Mouse (Mus musculus) hindbrain, embryonic 12.5 days (tissue): ENCODE measurements around the gene Ang6. TPM values are rescaled to one million over a fixed set of nuclear protein-coding genes. Genes with fewer than 3 reads are reported as not detected.
A peak's percentile ranks its signal among the peaks of the same experiment; 100 is the strongest.
"Not testable (repeated sequence)": the region's sequence is repeated elsewhere in the genome, so short reads cannot be mapped to it uniquely, and the experiment has no call there.

Experiments
- ATAC-seq: fragments of 200-750 bp; cut with Nextera tagmentation; 2 replicates; pipeline ENCODE4 v1.8.0; 2017; ENCODE audit warnings: moderate TSS enrichment; ENCODE audit not compliant: low FRiP score
- H3K27ac ChIP-seq: fragments of 300-500 bp; sonication (generic); 2 replicates; pipeline ENCODE4 v1.5.1; 2016; ENCODE audit warnings: mild to moderate bottlenecking
- H3K27me3 ChIP-seq: fragments of 300-500 bp; sonication (generic); 2 replicates; pipeline ENCODE4 v1.6.1; 2016; ENCODE audit warnings: mild to moderate bottlenecking
- H3K36me3 ChIP-seq: fragments of 300-500 bp; sonication (generic); 2 replicates; pipeline ENCODE4 v1.6.1; 2016; ENCODE audit warnings: mild to moderate bottlenecking
- H3K4me1 ChIP-seq: fragments of 300-500 bp; sonication (generic); 2 replicates; pipeline ENCODE4 v1.6.1; 2016
- H3K4me2 ChIP-seq: fragments of 300-500 bp; sonication (generic); replicated peaks from 2 replicates; pipeline ENCODE4 v1.6.1; 2016; ENCODE audit warnings: mild to moderate bottlenecking
- H3K4me3 ChIP-seq: fragments of 300-500 bp; sonication (generic); 2 replicates; pipeline ENCODE4 v1.5.1; 2016; ENCODE audit warnings: mild to moderate bottlenecking
- H3K9ac ChIP-seq: fragments of 300-500 bp; sonication (generic); 2 replicates; pipeline ENCODE4 v1.6.1; 2016; ENCODE audit warnings: mild to moderate bottlenecking, moderate library complexity
- H3K9me3 ChIP-seq: fragments of 300-500 bp; sonication (generic); replicated peaks from 2 replicates; pipeline ENCODE4 v1.6.1; 2016; ENCODE audit warnings: mild to moderate bottlenecking
- WGBS: fragments of 180-500 bp; shearing (Covaris S2); methylation state at CpG from one replicate; pipeline ENCODE4 v1.1.7; 2016; 5-methylcytosine and 5-hydroxymethylcytosine counted together
- polyA plus RNA-seq: library from polyadenylated mRNA; unstranded; fragments of >200 nt; fragmentation: Nextera tagmentation; extraction: Ambion mirVana; gene quantifications from 2 replicates; pipeline ENCODE4 v1.2.1, GENCODE M21; 2016

Gene Ang6
- polyA plus RNA-seq: not detected in 2 replicates

DNA sequence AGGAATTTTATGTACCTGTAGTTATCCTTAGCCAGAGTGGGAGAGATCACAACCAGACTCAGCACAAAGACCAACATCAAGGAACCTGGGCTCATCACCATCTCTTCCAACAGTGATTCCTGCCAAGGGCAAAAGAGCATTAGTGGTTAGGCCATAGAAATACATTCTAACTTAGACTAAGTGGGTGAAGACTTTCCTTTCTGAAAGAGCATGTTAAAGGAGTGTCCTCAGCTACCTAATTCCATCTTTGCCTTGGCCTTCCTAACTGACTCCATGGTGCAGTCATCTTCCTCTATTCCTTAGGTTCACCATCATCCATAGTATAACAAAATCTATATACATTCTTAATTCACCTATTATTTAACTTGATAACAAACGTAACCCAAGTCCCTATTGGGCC, at the start of gene Ang6:
Ang6 (minus strand) TSS at position 101 of the 400 bp plus-strand sequence.
- Histone ChIP-seq H3K27me3 (no peaks in the 10 kb centered on the region), H3K9ac (no peak within 1 kb of the TSS), H3K36me3 (no peaks in the 10 kb centered on the region), H3K27ac (no peak within 1 kb of the TSS), H3K9me3 (no peaks in the 10 kb centered on the region), H3K4me3 (no peak within 1 kb of the TSS), H3K4me1 (no peaks in the 10 kb centered on the region), H3K4me2 (no peak within 1 kb of the TSS)
- 83% methylated on average over 1 of the region's 1 CpGs for WGBS
- no peak for ATAC-seq

DNA sequence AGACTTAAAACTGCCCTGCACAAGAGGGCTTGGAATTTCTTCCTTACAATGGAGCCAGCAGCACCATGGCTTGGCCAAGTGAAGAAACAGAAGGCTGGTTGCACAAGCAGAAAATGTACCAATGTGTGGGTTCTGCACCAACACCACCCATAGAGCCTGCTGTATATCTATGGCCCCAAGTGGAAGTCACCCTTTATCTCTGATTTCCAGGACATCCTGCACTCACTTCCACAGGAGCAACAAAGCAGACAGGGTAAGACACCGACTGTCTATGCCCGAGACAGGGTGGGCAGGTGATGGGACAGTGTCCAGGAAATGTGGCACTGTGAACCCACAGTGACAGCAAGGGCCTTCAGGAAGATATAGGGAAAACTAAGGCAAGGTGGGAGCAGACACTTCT, 44.5 kb upstream of the Ang6 start:
- not testable (repeated sequence) for ATAC-seq, H3K4me1 ChIP-seq
- 81% methylated on average over 2 of the region's 2 CpGs for WGBS

DNA sequence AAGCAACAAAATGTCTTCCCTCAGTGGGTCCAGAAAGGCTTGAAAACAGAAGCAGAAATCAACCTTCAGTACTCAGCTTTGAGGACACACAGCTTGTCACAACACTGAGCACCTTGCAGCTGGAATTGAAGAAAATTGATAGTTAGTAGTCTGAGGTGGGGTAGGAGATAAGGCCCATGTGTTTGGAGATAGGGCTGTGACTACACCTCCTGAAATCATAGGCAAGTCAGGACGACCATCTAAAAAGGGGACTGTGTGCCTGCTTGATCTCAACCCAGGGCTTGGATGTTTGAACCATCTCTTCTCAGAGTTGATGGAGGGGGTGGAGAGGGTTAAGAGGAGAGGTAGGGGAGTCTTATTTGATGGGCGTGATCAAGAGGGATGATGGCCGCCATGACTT, 29.8 kb upstream of the Ang6 start:
- not testable (repeated sequence) for H3K4me3 ChIP-seq, H3K36me3 ChIP-seq, H3K9me3 ChIP-seq, H3K4me1 ChIP-seq, H3K9ac ChIP-seq, H3K4me2 ChIP-seq, ATAC-seq, H3K27me3 ChIP-seq, H3K27ac ChIP-seq
- 81% methylated on average over 1 of the region's 3 CpGs for WGBS

More for the DNA sequence above, 44.5 kb upstream of the Ang6 start:
- H3K36me3 ChIP-seq, H3K4me2 ChIP-seq, H3K27me3 ChIP-seq, H3K9ac ChIP-seq, H3K27ac ChIP-seq, H3K4me3 ChIP-seq, H3K9me3 ChIP-seq: not testable (repeated sequence)

DNA sequence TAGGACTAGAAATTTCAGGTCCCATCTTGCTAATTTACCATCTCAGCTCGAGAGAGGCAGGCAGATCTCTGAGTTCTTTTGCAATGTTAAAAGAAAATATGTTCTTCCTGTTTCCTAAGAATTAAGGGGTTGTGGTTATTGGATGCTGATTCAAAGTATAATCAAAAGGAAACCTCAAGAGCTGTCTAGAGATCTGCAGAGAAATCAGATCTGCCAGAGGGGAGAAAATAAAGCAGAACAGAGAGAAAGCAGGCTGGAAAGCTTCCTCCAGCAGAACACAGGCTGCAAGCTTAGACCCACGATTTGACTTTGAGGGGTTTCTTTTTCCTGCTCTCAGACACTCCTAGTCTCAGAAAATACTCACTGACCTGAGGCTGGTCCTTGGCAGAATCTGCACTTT, 7.6 kb upstream of the Ang6 start:
- H3K36me3 ChIP-seq, H3K27me3 ChIP-seq, H3K4me3 ChIP-seq, H3K4me2 ChIP-seq, H3K4me1 ChIP-seq, ATAC-seq, H3K27ac ChIP-seq, H3K9me3 ChIP-seq, H3K9ac ChIP-seq: not testable (repeated sequence)
- 56% methylated on average over 2 of the region's 2 CpGs for WGBS

DNA sequence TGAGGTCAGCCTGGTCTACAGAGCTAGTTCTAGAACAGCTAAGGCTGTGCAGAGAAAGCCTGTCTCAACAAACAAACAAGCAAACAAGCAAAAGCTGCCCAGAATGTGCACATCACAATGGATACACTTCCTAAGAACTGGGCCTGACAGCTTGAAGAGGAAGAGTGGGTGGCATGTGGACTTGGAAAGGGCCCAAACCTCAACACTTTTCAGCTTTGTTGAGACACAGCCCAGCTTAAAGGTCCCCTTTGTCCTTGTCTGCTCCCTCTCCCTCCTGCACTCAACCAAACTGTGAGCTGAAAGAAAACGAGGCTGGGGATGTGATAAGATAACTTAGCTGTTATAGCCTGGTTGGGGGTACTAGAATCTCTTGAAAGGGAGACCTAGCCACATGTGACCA, 6.0 kb upstream of the Ang6 start:
- ATAC-seq, H3K4me1 ChIP-seq, H3K36me3 ChIP-seq, H3K27me3 ChIP-seq, H3K9me3 ChIP-seq, H3K27ac ChIP-seq, H3K4me2 ChIP-seq, H3K9ac ChIP-seq, H3K4me3 ChIP-seq: not testable (repeated sequence)
- WGBS: no CpG with 5 or more reads among the region's 1 CpGs

DNA sequence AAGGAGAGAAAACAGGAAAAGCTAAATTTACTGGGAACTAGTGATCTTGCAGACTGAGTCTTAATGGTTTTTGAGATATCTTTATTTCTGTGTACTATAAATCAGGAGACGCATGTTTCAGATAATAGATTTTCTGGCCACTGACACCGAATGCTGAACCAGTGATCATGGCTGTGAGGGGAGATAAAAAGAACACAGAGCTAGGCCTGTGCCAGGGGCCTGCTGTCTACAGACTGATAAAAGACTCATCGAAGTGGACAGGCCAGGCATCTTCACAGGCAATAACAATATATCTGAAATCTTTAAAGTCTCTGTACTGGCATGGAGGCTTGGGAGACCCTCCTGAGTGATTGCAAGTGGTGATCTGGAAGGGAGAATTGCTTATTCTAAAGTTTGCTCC, 469 bp downstream of the Ang6 start:
- Histone ChIP-seq H3K4me2 (no peak overlapping the region), H3K36me3 (no peaks in the 10 kb centered on the region), H3K27me3 (no peaks in the 10 kb centered on the region), H3K27ac (no peak overlapping the region), H3K9me3 (no peaks in the 10 kb centered on the region), H3K4me1 (no peaks in the 10 kb centered on the region), H3K9ac (no peak overlapping the region), H3K4me3 (no peak overlapping the region)
- no peak for ATAC-seq
- 93% methylated on average over 3 of the region's 3 CpGs for WGBS

DNA sequence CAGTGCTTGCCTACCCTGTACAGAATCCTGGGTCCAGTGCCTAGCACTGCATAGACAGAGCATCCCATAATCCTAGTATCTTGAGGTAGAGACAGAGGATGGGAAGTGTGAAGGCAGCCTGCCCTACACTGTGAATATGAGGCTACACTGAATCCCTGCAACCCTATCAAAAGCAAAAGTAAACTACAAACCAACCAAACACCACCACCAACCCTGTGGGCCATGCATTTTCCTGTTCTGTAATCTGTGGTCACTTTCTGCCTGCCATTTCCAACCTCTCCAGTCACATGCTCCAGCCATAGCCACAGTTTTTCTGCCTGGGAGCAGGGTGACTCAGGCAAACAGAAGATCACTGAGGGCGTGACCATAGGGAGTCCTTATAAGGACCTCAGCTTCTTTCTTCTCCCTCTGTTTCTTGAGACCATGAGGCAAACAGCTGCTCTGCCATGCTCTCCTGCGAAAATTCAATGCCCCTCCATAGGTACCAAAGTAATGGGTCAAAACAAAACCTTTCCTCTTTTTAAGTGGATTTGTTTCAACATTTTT, 3.5 kb downstream of the Ang6 start:
- 82% methylated on average over 2 of the region's 2 CpGs for WGBS
- not testable (repeated sequence) for H3K4me1 ChIP-seq, ATAC-seq, H3K27me3 ChIP-seq, H3K27ac ChIP-seq, H3K36me3 ChIP-seq, H3K9ac ChIP-seq, H3K4me2 ChIP-seq, H3K9me3 ChIP-seq, H3K4me3 ChIP-seq

DNA sequence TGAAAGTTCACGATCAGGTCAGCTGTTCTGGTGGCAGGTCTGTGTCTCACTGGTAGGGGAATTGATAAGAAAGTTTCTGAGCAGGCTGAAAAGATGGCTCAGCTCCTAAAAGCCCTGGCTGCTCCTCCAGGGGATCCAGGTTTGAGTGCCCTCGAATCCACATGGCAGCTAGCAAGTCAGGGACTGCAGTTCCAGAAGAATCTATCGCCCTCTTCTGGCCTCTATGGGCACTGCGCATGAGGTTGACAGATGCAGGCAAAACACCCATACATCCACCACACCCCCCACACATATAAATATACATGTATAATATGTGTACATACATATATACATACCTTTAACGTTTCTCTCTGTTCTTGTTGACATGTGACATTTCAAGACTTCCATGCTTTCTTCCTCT, 14.7 kb downstream of the Ang6 start:
- 17% methylated on average over 5 of the region's 5 CpGs for WGBS
- not testable (repeated sequence) for H3K9ac ChIP-seq, H3K27me3 ChIP-seq, H3K4me2 ChIP-seq, H3K36me3 ChIP-seq, H3K4me1 ChIP-seq, H3K27ac ChIP-seq, H3K9me3 ChIP-seq, H3K4me3 ChIP-seq
- peak; percentile 32; the same call in 1 of the 2 replicates for ATAC-seq

DNA sequence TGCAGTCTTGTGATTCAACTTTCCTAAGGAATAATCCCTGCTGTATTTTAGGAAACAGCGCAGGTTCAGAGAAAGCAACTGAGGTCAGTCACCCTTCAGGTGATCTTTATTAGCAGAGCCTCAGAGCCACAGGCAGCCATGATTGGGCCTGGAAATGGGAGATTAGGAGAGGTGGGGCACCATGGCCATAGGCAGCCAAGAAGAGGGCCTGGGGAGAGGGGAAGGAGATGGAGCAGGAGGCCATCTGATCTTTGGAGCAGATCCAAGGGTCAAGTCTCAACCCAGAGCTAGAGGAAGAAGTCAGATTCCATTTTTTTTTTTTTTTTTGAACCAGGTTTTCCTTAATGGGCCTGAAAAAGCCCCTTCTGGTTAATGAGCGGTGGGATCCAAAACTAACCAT, 15.9 kb downstream of the Ang6 start:
- no peaks in the 10 kb centered on the region for H3K36me3 ChIP-seq
- H3K27me3 ChIP-seq: no peaks in the 10 kb centered on the region
- no peak overlapping the region for H3K4me3 ChIP-seq
- no peak overlapping the region for H3K4me2 ChIP-seq
- no peak overlapping the region for H3K9ac ChIP-seq
- ATAC-seq: no peak
- no peaks in the 10 kb centered on the region for H3K9me3 ChIP-seq
- no peak overlapping the region for H3K27ac ChIP-seq
- no peaks in the 10 kb centered on the region for H3K4me1 ChIP-seq
- WGBS: 88% methylated on average over 2 of the region's 2 CpGs

DNA sequence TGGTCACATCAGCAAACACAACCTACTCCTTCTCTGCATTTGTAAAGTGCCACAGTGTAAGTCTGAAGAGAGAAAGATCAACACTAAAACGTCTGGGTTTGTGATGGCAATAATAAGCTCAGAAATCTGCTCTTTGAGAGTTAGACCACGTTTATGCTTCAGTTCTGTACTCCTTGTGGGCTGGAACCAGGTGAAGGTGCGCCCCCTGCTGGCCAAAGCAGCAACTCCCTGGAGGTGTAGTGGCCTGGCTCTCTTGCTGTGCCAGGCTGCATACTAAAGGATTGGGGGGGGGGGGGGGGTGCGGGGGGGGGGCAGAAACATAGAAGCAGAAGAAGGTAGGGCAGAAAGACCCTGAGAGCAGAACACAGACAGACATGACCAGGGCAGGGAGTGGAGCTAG, 18.2 kb downstream of the Ang6 start:
- 0% methylated on average over 3 of the region's 4 CpGs for WGBS

DNA sequence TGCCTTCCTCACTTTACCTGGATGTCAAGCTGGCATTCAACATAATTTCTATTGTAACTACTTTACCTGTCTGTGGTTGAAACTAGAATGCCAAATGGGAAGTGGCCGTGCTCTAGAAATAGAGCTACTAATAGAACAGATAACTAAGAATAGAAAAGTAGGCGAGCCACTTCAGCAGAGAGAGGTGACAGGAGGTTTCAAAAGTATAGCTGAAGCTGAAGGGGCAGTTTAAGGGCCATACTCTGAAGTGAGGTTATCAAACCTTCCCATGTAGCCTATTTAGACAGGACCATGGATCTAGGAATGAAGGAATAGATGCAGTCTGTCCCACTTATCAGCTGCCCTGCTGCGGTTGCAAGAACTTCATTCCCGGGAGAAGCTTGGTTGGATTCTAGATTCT, 18.6 kb downstream of the Ang6 start:
- no peak overlapping the region for H3K27ac ChIP-seq
- no peaks in the 10 kb centered on the region for H3K36me3 ChIP-seq
- no peak overlapping the region for H3K9ac ChIP-seq
- no peak overlapping the region for H3K4me2 ChIP-seq
- H3K4me3 ChIP-seq: no peak overlapping the region
- no peaks in the 10 kb centered on the region for H3K4me1 ChIP-seq
- 74% methylated on average over 4 of the region's 4 CpGs for WGBS
- no peaks in the 10 kb centered on the region for H3K9me3 ChIP-seq
- no peak for ATAC-seq
- no peaks in the 10 kb centered on the region for H3K27me3 ChIP-seq

More for the DNA sequence above, 18.2 kb downstream of the Ang6 start:
- Histone ChIP-seq H3K36me3 (no peaks in the 10 kb centered on the region), H3K27me3 (no peaks in the 10 kb centered on the region), H3K4me3 (no peak overlapping the region), H3K9me3 (no peaks in the 10 kb centered on the region), H3K27ac (no peak overlapping the region), H3K9ac (no peak overlapping the region), H3K4me2 (no peak overlapping the region), H3K4me1 (no peaks in the 10 kb centered on the region)
- peak; percentile 68; the same call in 1 of the 2 replicates for ATAC-seq

DNA sequence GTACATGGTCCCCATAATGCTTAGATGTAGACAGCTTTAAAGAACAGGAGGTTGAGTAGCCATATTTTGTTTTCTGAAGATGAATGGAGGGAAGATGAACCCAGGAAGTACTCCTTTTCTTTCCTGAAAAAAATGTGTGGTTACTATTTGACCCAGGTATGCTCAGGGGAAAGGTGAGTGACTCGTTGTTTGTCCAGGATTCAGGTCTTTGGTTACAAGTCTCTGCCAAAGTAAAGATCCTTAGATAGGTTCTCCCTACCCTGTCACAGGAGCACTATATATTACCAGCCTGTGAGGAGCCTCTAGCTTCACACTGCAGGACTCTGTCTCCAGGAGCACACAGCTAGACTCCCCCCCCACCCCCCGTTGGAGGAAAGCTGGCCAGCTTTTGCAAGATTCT, 45.3 kb downstream of the Ang6 start, which contains the start of gene Ang5:
Ang5 (plus strand) TSS at position 301 of the 400 bp plus-strand sequence.
- not testable (repeated sequence) for H3K36me3 ChIP-seq, H3K4me1 ChIP-seq, H3K4me3 ChIP-seq, H3K9me3 ChIP-seq, H3K27ac ChIP-seq, H3K4me2 ChIP-seq, ATAC-seq, H3K27me3 ChIP-seq, H3K9ac ChIP-seq
- no CpG with 5 or more reads among the region's 2 CpGs for WGBS

DNA sequence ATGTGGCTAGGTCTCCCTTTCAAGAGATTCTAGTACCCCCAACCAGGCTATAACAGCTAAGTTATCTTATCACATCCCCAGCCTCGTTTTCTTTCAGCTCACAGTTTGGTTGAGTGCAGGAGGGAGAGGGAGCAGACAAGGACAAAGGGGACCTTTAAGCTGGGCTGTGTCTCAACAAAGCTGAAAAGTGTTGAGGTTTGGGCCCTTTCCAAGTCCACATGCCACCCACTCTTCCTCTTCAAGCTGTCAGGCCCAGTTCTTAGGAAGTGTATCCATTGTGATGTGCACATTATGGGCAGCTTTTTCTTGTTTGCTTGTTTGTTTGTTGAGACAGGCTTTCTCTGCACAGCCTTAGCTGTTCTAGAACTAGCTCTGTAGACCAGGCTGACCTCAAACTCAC, 47.0 kb downstream of the Ang6 start:
- H3K9ac ChIP-seq, H3K4me2 ChIP-seq, H3K9me3 ChIP-seq, H3K27ac ChIP-seq, H3K4me1 ChIP-seq, H3K27me3 ChIP-seq, H3K4me3 ChIP-seq, H3K36me3 ChIP-seq, ATAC-seq: not testable (repeated sequence)
- WGBS: no CpG with 5 or more reads among the region's 1 CpGs
